1 mouse cellular context compared by ENCODE assay signal in genomic region chr12:54993246-54994067, GRCm38 (mm10).
TF ChIP-seq lines count a peak whose summit lies in the region.

No protein-coding gene starts in this region.

TF ChIP-seq in CH12.LX, 34 proteins besides CTCF, POLR2A, EP300 and RAD21 (continued from another document):
- TF ChIP-seq NELFE (IDR thresholded peaks at IDR 0.05; ENCODE audit: low read depth, low read length) (0 out of 2 replicates have a peak, but pooled peaks have one; percentile 32), ZNF384 (IDR thresholded peaks at IDR 0.05; ENCODE audit: low read depth, low read length) (no peak), USF2 (conservative IDR thresholded peaks at IDR 0.05; ENCODE audit: low read depth, low read length) (no peak), TBP (conservative IDR thresholded peaks at IDR 0.05; ENCODE audit: low read depth, low read length) (peak; percentile 24; the same call in 1 of the 2 replicates), NRF1 (IDR thresholded peaks at IDR 0.05; ENCODE audit: low read depth, low read length) (no peak), MAZ (IDR thresholded peaks at IDR 0.05; ENCODE audit: low read depth, low read length) (no peak), POLR2AphosphoS2 (IDR thresholded peaks at IDR 0.05; ENCODE audit: low read depth, low read length) (no peak), JUN (IDR thresholded peaks at IDR 0.05; ENCODE audit: insufficient read depth, low read depth, low read length) (no peak), MEF2A (IDR thresholded peaks at IDR 0.05; ENCODE audit: borderline replicate concordance, low read depth, low read length) (0 out of 2 replicates have a peak, but pooled peaks have one; percentile 19), CHD2 (IDR thresholded peaks at IDR 0.05; ENCODE audit: low read length) (no peak), MYC (IDR thresholded peaks at IDR 0.05; ENCODE audit: low read depth, low read length) (0 out of 2 replicates have a peak, but pooled peaks have one; percentile 35), RCOR1 (conservative IDR thresholded peaks at IDR 0.05; ENCODE audit: low read depth, low read length) (no peak), ETS1 (conservative IDR thresholded peaks at IDR 0.05; ENCODE audit: low read depth, low read length) (peak; percentile 24; the same call in 1 of the 2 replicates), TCF12 (IDR thresholded peaks at IDR 0.05; ENCODE audit: low read depth, low read length) (no peak), ZMIZ1 (IDR thresholded peaks at IDR 0.05; ENCODE audit: low read depth, low read length) (no peak), MAFK (IDR thresholded peaks at IDR 0.05; ENCODE audit: insufficient replicate concordance, low read length) (no peak), BHLHE40 (IDR thresholded peaks at IDR 0.05; ENCODE audit: low read depth, low read length) (peak; percentile 82), GABPA (IDR thresholded peaks at IDR 0.05; ENCODE audit: insufficient replicate concordance, low read depth, low read length) (no peak), SMC3 (IDR thresholded peaks at IDR 0.05; ENCODE audit: low read depth, low read length) (no peak)
